Mouse (Mus musculus) heart, adult 8-10 months (tissue): ENCODE results near the gene Efcab11. TPM values are rescaled to one million over a fixed set of nuclear protein-coding genes. Genes with fewer than 3 reads are reported as not detected.

ENCODE experiments used
- DNase-seq: peaks from one replicate; pipeline ENCODE4 v3.0.0; 2022; ENCODE audit warnings: low spot score
- total RNA-seq, 4 experiments: library from RNA; stranded (reverse); gene quantifications; 2 replicates each; pipeline ENCODE4 v1.2.4; 2022

Efcab11 gene
- total RNA-seq, 4 experiments from 2014 or later = 0.11 to 0.31 TPM; not detected in 2

GRCm38 (mm10) chr12:99686418-99686992, 197.7 kb downstream of the Efcab11 start:
- peak; percentile 22 for DNase-seq

- peak; percentile 33 for DNase-seq
Observed at GRCm38 (mm10) chr12:99685451-99686100, 198.7 kb downstream of the Efcab11 start.

- DNase-seq = no peak
Observed at GRCm38 (mm10) chr12:99681681-99682080, 202.6 kb downstream of the Efcab11 start.

- no peak for DNase-seq
Observed at GRCm38 (mm10) chr12:99671866-99672191, 212.4 kb downstream of the Efcab11 start.

- peak; percentile 35 for DNase-seq
Observed at GRCm38 (mm10) chr12:99671162-99671865, 212.9 kb downstream of the Efcab11 start.

GRCm38 (mm10) chr12:99670762-99671152, 213.5 kb downstream of the Efcab11 start:
- DNase-seq = no peak

- peak; percentile 60 for DNase-seq
Observed at GRCm38 (mm10) chr12:99669976-99670761, 214.1 kb downstream of the Efcab11 start.

GRCm38 (mm10) chr12:99654991-99655880, 229.0 kb downstream of the Efcab11 start:
- no peak for DNase-seq

- DNase-seq = no peak
Observed at GRCm38 (mm10) chr12:99652459-99652858, 231.8 kb downstream of the Efcab11 start.

GRCm38 (mm10) chr12:99649732-99650131, 234.5 kb downstream of the Efcab11 start:
- no peak for DNase-seq

- DNase-seq = no peak
Observed at GRCm38 (mm10) chr12:99648781-99649180, 235.5 kb downstream of the Efcab11 start.

GRCm38 (mm10) chr12:99646556-99647354, 237.5 kb downstream of the Efcab11 start:
- peak; percentile 42 for DNase-seq

GRCm38 (mm10) chr12:99645418-99645817, 238.8 kb downstream of the Efcab11 start:
- peak; percentile 68 for DNase-seq

- no peak for DNase-seq
Observed at GRCm38 (mm10) chr12:99644966-99645365, 239.3 kb downstream of the Efcab11 start.

Other genes with a start within 250 kb of the Efcab11 start
- gene Tdp1, start 78 bp upstream of the Efcab11 start, total RNA-seq = 10 to 100 TPM in 1 of 4 experiments, 1 to 10 TPM in 3; 7.5 to 11.1 (median 9.2) TPM
- under 1 TPM; 0.16 to 0.52 (median 0.34) TPM for gene Kcnk13, start 80.1 kb upstream of the Efcab11 start, total RNA-seq
- gene Psmc1, start 225.7 kb upstream of the Efcab11 start, total RNA-seq = 100 to 1,000 TPM; 125 to 153 (median 140) TPM